Mouse (Mus musculus): Measurements from ENCODE around the gene Tmem265. TPM values are rescaled to one million over a fixed set of nuclear protein-coding genes. Genes with fewer than 3 reads are reported as not detected.

Gene Tmem265
- polyA plus RNA-seq, 1 experiment, result 4.8 TPM

- H3K4me1 ChIP-seq (ENCODE audit: control insufficient read depth, insufficient read depth, insufficient read length), result no peaks in the 10 kb centered on the region
- peaks cover 26% of the 10 kb centered on the region for H3K36me3 ChIP-seq (ENCODE audit: control insufficient read depth, insufficient read depth, low read length)
- DNase-seq (ENCODE audit: low read depth in 1 of 2, low spot score in 2 of 2), result no peak
- H3K4me3 ChIP-seq (ENCODE audit: extremely low read depth, insufficient read depth, insufficient read length), result no peak overlapping the region
- no peak overlapping the region for H3K27ac ChIP-seq (ENCODE audit: insufficient read depth, low read length)
- WGBS, result 89% methylated on average over 6 of the region's 6 CpGs
- H3K27me3 ChIP-seq (ENCODE audit: control insufficient read depth, insufficient read depth, low read length), result no peaks in the 10 kb centered on the region
- TF ChIP-seq CTCF (IDR thresholded peaks at IDR 0.05; ENCODE audit: extremely low read depth, insufficient read depth, insufficient read length, insufficient replicate concordance), result no peak
- no peak for TF ChIP-seq POLR2A (IDR thresholded peaks at IDR 0.05; ENCODE audit: low read depth, low read length)
These were observed 3.4 kb downstream of the Tmem265 start for GRCm38 (mm10) chr7:127564381-127565150.

GRCm38 (mm10) chr7:127572895-127573471, 11.8 kb downstream of the Tmem265 start, which contains the start of gene Phkg2:
Phkg2 (plus strand) TSS chr7:127573340.
- Histone ChIP-seq H3K4me1 (ENCODE audit: control insufficient read depth, insufficient read depth, insufficient read length) (peaks cover 6% of the 10 kb centered on the region), H3K4me3 (ENCODE audit: extremely low read depth, insufficient read depth, insufficient read length) (peak within 1 kb of the TSS; percentile 77), H3K36me3 (ENCODE audit: control insufficient read depth, insufficient read depth, low read length) (peaks cover 8% of the 10 kb centered on the region), H3K27me3 (ENCODE audit: control insufficient read depth, insufficient read depth, low read length) (no peaks in the 10 kb centered on the region), H3K27ac (ENCODE audit: insufficient read depth, low read length) (peak within 1 kb of the TSS; percentile 79)
- DNase-seq (ENCODE audit: low read depth in 1 of 2, low spot score in 2 of 2), result peak; percentile 90 to 97
- under 1% methylated on average over 17 of the region's 17 CpGs for WGBS
- TF ChIP-seq CTCF (IDR thresholded peaks at IDR 0.05; ENCODE audit: extremely low read depth, insufficient read depth, insufficient read length, insufficient replicate concordance) (no peak), POLR2A (IDR thresholded peaks at IDR 0.05; ENCODE audit: low read depth, low read length) (peak; percentile 91)

GRCm38 (mm10) chr7:127573503-127574008, 12.4 kb downstream of the Tmem265 start:
- Histone ChIP-seq H3K4me1 (ENCODE audit: control insufficient read depth, insufficient read depth, insufficient read length) (peaks cover 6% of the 10 kb centered on the region), H3K4me3 (ENCODE audit: extremely low read depth, insufficient read depth, insufficient read length) (peak overlapping the region; percentile 77), H3K36me3 (ENCODE audit: control insufficient read depth, insufficient read depth, low read length) (peaks cover 11% of the 10 kb centered on the region), H3K27ac (ENCODE audit: insufficient read depth, low read length) (peak overlapping the region; percentile 68), H3K27me3 (ENCODE audit: control insufficient read depth, insufficient read depth, low read length) (no peaks in the 10 kb centered on the region)
- DNase-seq (ENCODE audit: low read depth in 1 of 2, low spot score in 2 of 2), result no peak
- WGBS, result 2% methylated on average over 19 of the region's 28 CpGs
- TF ChIP-seq CTCF (IDR thresholded peaks at IDR 0.05; ENCODE audit: extremely low read depth, insufficient read depth, insufficient read length, insufficient replicate concordance) (no peak), POLR2A (IDR thresholded peaks at IDR 0.05; ENCODE audit: low read depth, low read length) (no peak)

GRCm38 (mm10) chr7:127574115-127574514, 12.9 kb downstream of the Tmem265 start:
- H3K27me3 ChIP-seq (ENCODE audit: control insufficient read depth, insufficient read depth, low read length), result no peaks in the 10 kb centered on the region
- TF ChIP-seq CTCF (IDR thresholded peaks at IDR 0.05; ENCODE audit: extremely low read depth, insufficient read depth, insufficient read length, insufficient replicate concordance) (no peak), POLR2A (IDR thresholded peaks at IDR 0.05; ENCODE audit: low read depth, low read length) (no peak)
- H3K4me1 ChIP-seq (ENCODE audit: control insufficient read depth, insufficient read depth, insufficient read length), result peaks cover 6% of the 10 kb centered on the region
- peaks cover 11% of the 10 kb centered on the region for H3K36me3 ChIP-seq (ENCODE audit: control insufficient read depth, insufficient read depth, low read length)
- no peak for DNase-seq (ENCODE audit: low read depth in 1 of 2, low spot score in 2 of 2)
- 10% methylated on average over 7 of the region's 7 CpGs for WGBS
- no peak overlapping the region; the same call in 1 of the 2 replicates for H3K27ac ChIP-seq (ENCODE audit: insufficient read depth, low read length)
- peak overlapping the region; percentile 77 for H3K4me3 ChIP-seq (ENCODE audit: extremely low read depth, insufficient read depth, insufficient read length)

- 96% methylated on average over 6 of the region's 6 CpGs for WGBS
- Histone ChIP-seq H3K4me1 (ENCODE audit: control insufficient read depth, insufficient read depth, insufficient read length) (no peaks in the 10 kb centered on the region; the same call in 1 of the 2 replicates), H3K36me3 (ENCODE audit: control insufficient read depth, insufficient read depth, low read length) (peaks cover 29% of the 10 kb centered on the region), H3K4me3 (ENCODE audit: extremely low read depth, insufficient read depth, insufficient read length) (no peak overlapping the region), H3K27ac (ENCODE audit: insufficient read depth, low read length) (no peak overlapping the region), H3K27me3 (ENCODE audit: control insufficient read depth, insufficient read depth, low read length) (no peaks in the 10 kb centered on the region)
- DNase-seq (ENCODE audit: low read depth in 1 of 2, low spot score in 2 of 2), result no peak
- TF ChIP-seq POLR2A (IDR thresholded peaks at IDR 0.05; ENCODE audit: low read depth, low read length) (no peak), CTCF (IDR thresholded peaks at IDR 0.05; ENCODE audit: extremely low read depth, insufficient read depth, insufficient read length, insufficient replicate concordance) (no peak)
These were observed 22.1 kb downstream of the Tmem265 start for GRCm38 (mm10) chr7:127583260-127583659.

- no peak for TF ChIP-seq POLR2A (IDR thresholded peaks at IDR 0.05; ENCODE audit: low read depth, low read length)
- TF ChIP-seq CTCF (IDR thresholded peaks at IDR 0.05; ENCODE audit: extremely low read depth, insufficient read depth, insufficient read length, insufficient replicate concordance), result no peak
- no peak overlapping the region for H3K27ac ChIP-seq (ENCODE audit: insufficient read depth, low read length)
- peaks cover 21% of the 10 kb centered on the region for H3K36me3 ChIP-seq (ENCODE audit: control insufficient read depth, insufficient read depth, low read length)
- no peak for DNase-seq (ENCODE audit: low read depth in 1 of 2, low spot score in 2 of 2)
- H3K4me3 ChIP-seq (ENCODE audit: extremely low read depth, insufficient read depth, insufficient read length), result no peak overlapping the region
- peaks cover 5% of the 10 kb centered on the region; the same call in 1 of the 2 replicates for H3K4me1 ChIP-seq (ENCODE audit: control insufficient read depth, insufficient read depth, insufficient read length)
- no peaks in the 10 kb centered on the region for H3K27me3 ChIP-seq (ENCODE audit: control insufficient read depth, insufficient read depth, low read length)
- WGBS, result 70% methylated on average over 7 of the region's 7 CpGs
These were observed 23.8 kb downstream of the Tmem265 start for GRCm38 (mm10) chr7:127585031-127585430.
